Mouse (Mus musculus) layer of hippocampus, adult 8-10 months (tissue): ENCODE data around the gene Mbd3. TPM values are rescaled to one million over a fixed set of nuclear protein-coding genes. Genes with fewer than 3 reads are reported as not detected.

Source experiments
- DNase-seq, 2 experiments: peaks; one replicate each; pipeline ENCODE4 v3.0.0; 2022; ENCODE audit warnings: low spot score in 2 of 2
- microRNA-seq, 2 experiments: library from miRNA; unstranded; fragments of <30 nt; microRNA quantifications; one replicate each; pipeline ENCODE4 v1.2.0; 2022
- total RNA-seq, 4 experiments: library from RNA; stranded (reverse); gene quantifications; 2 replicates each; pipeline ENCODE4 v1.2.4; 2022

Gene Mbd3
- total RNA-seq, 4 experiments from 2014 or later: 149 to 154 (median 150) TPM

GRCm38 (mm10) chr10:80342749-80343424 is 56.5 kb downstream of the Mbd3 start:
- DNase-seq: no peak

Small RNAs within 50 kb of the gene (microRNA-seq; reads per million reads assigned to microRNA genes)
- 0.32 to 0.51 reads per million in 2 experiments for gene Gm22721

Other genes with a start within 250 kb of the Mbd3 start
- gene Cirbp, start 233.6 kb downstream of the Mbd3 start, total RNA-seq: 100 to 1,000 TPM in 2 of 4 experiments, 10 to 100 TPM in 2; 75.7 to 148 (median 96.4) TPM
- gene 1600002K03Rik, start 226.6 kb downstream of the Mbd3 start, total RNA-seq: 1 to 10 TPM; 1.8 to 9.0 (median 6.2) TPM
- 1 to 10 TPM; 7.4 to 8.3 (median 7.9) TPM for gene Efna2, start 220.1 kb downstream of the Mbd3 start, total RNA-seq
- gene Mum1, start 173.1 kb downstream of the Mbd3 start, total RNA-seq: 10 to 100 TPM; 44.5 to 51.5 (median 45.6) TPM
- 100 to 1,000 TPM; 190 to 206 (median 201) TPM for gene Ndufs7, start 150.4 kb downstream of the Mbd3 start, total RNA-seq
- 10 to 100 TPM; 22.4 to 34.7 (median 27.9) TPM for gene Gamt, start 138.5 kb downstream of the Mbd3 start, total RNA-seq
- 10 to 100 TPM; 84.8 to 98.3 (median 91.6) TPM for gene Dazap1, start 138.1 kb downstream of the Mbd3 start, total RNA-seq
- gene Rps15, start 107.1 kb downstream of the Mbd3 start, total RNA-seq: 1,000 to 10,000 TPM in 1 of 4 experiments, 100 to 1,000 TPM in 3; 755 to 1,005 (median 888) TPM
- 100 to 1,000 TPM in 3 of 4 experiments, 10 to 100 TPM in 1; 90.4 to 113 (median 110) TPM for gene Apc2, start 103.6 kb downstream of the Mbd3 start, total RNA-seq
- 10 to 100 TPM; 20.4 to 27.1 (median 23.3) TPM for gene 2310011J03Rik, start 79.0 kb downstream of the Mbd3 start, total RNA-seq
- gene Pcsk4, start 70.1 kb downstream of the Mbd3 start, total RNA-seq: 1 to 10 TPM; 3.3 to 6.4 (median 4.1) TPM
- 10 to 100 TPM in 2 of 4 experiments, 1 to 10 TPM in 2; 9.2 to 12.3 (median 10.2) TPM for gene Reep6, start 69.6 kb downstream of the Mbd3 start, total RNA-seq
- gene Adamtsl5, start 51.1 kb downstream of the Mbd3 start, total RNA-seq: 1 to 10 TPM; 5.8 to 7.4 (median 6.7) TPM
- gene Plk5, start 43.1 kb downstream of the Mbd3 start, total RNA-seq: 10 to 100 TPM; 18.0 to 36.4 (median 30.4) TPM
- 10 to 100 TPM; 17.0 to 19.6 (median 18.3) TPM for gene Mex3d, start 11.9 kb downstream of the Mbd3 start, total RNA-seq
- gene Uqcr11, start 7.3 kb upstream of the Mbd3 start, total RNA-seq: 100 to 1,000 TPM; 320 to 446 (median 390) TPM
- 10 to 100 TPM; 29.5 to 33.9 (median 32.2) TPM for gene Tcf3, start 34.1 kb upstream of the Mbd3 start, total RNA-seq
- gene Onecut3, start 95.3 kb upstream of the Mbd3 start, total RNA-seq: under 1 TPM in 1 of 4 experiments, not detected in 3; 0.06 TPM
- 1 to 10 TPM in 1 of 4 experiments, under 1 TPM in 3; 0.11 to 1.2 (median 0.17) TPM for gene Atp8b3, start 139.6 kb upstream of the Mbd3 start, total RNA-seq
- gene Rexo1, start 162.0 kb upstream of the Mbd3 start, total RNA-seq: 10 to 100 TPM; 45.3 to 53.2 (median 49.5) TPM
- gene Klf16, start 177.8 kb upstream of the Mbd3 start, total RNA-seq: 10 to 100 TPM; 47.5 to 51.9 (median 49.3) TPM
- gene Abhd17a, start 190.8 kb upstream of the Mbd3 start, total RNA-seq: 100 to 1,000 TPM; 144 to 155 (median 147) TPM
- 10 to 100 TPM; 39.3 to 58.6 (median 42.8) TPM for gene Scamp4, start 203.3 kb upstream of the Mbd3 start, total RNA-seq
- gene Adat3, start 203.3 kb upstream of the Mbd3 start, total RNA-seq: 1 to 10 TPM; 2.0 to 5.0 (median 3.0) TPM
- 1 to 10 TPM; 3.0 to 5.4 (median 3.7) TPM for gene Gm49322, start 206.5 kb upstream of the Mbd3 start, total RNA-seq
- 100 to 1,000 TPM; 190 to 230 (median 201) TPM for gene Csnk1g2, start 223.3 kb upstream of the Mbd3 start, total RNA-seq